Mouse (Mus musculus) C2C12 (cell line): ENCODE measurements around the gene Mlh1. TPM values are rescaled to one million over a fixed set of nuclear protein-coding genes. Genes with fewer than 3 reads are reported as not detected.

Experiments used
- H3K27me3 ChIP-seq: one replicate; pipeline ENCODE4 v1.6.1; 2011; ENCODE audit not compliant: control insufficient read depth, insufficient read depth, insufficient read length
- H3K36me3 ChIP-seq: one replicate; pipeline ENCODE4 v1.6.1; 2011; ENCODE audit not compliant: control insufficient read depth, insufficient read depth
- H3K4me3 ChIP-seq: one replicate; pipeline ENCODE4 v1.5.1; 2011; ENCODE audit warnings: mild to moderate bottlenecking, control low read depth; ENCODE audit not compliant: poor library complexity, insufficient read depth, severe bottlenecking
- H3K79me2 ChIP-seq: one replicate; pipeline ENCODE4 v1.6.1; 2011; ENCODE audit not compliant: control insufficient read depth, insufficient read depth
- H3K79me3 ChIP-seq: one replicate; pipeline ENCODE4 v1.6.1; 2011; ENCODE audit warnings: low read depth, control low read depth
- H3ac ChIP-seq: one replicate; pipeline ENCODE3; 2011; ENCODE audit warnings: low read depth; ENCODE audit not compliant: control insufficient read depth, insufficient read length
- CEBPB ChIP-seq: IDR thresholded peaks from one replicate; pipeline ENCODE4 v1.6.1; 2011; ENCODE audit warnings: low read depth, mild to moderate bottlenecking, control low read depth, moderate library complexity
- CTCF ChIP-seq: IDR thresholded peaks from one replicate; pipeline ENCODE4 v1.5.1; 2011; ENCODE audit not compliant: control insufficient read depth, insufficient read depth, insufficient read length
- FOSL1 ChIP-seq: IDR thresholded peaks from one replicate; pipeline ENCODE4 v1.8.0; 2011; ENCODE audit warnings: mild to moderate bottlenecking, low read length; ENCODE audit not compliant: poor library complexity, insufficient read depth, severe bottlenecking
- MAX ChIP-seq: IDR thresholded peaks from one replicate; pipeline ENCODE4 v1.6.1; 2011; ENCODE audit warnings: mild to moderate bottlenecking, control low read depth
- MYOD1 ChIP-seq: IDR thresholded peaks from one replicate; pipeline ENCODE4 v1.6.1; 2011; ENCODE audit warnings: low read depth; ENCODE audit not compliant: control insufficient read depth, insufficient read length
- MYOG ChIP-seq: IDR thresholded peaks from one replicate; pipeline ENCODE4 v1.6.1; 2011; ENCODE audit not compliant: control insufficient read depth, insufficient read length; ENCODE audit errors: extremely low read depth
- USF1 ChIP-seq: IDR thresholded peaks from one replicate; pipeline ENCODE4 v1.6.1; 2011; ENCODE audit warnings: low read depth, mild to moderate bottlenecking, control low read depth, moderate library complexity
- polyA plus RNA-seq: library from polyadenylated mRNA; unstranded; fragments of >200 nt; fragmentation: generic; extraction: Trizol; gene quantifications from one replicate; pipeline ENCODE4 v1.2.1, GENCODE M21; 2012; ENCODE audit warnings: missing spikeins

Gene Mlh1
- polyA plus RNA-seq, 1 experiment = 11.7 TPM

- TF ChIP-seq MYOG = no peak
- H3K27me3 ChIP-seq = no peaks in the 10 kb centered on the region
- H3ac ChIP-seq = no peak overlapping the region
- peaks cover 24% of the 10 kb centered on the region for H3K36me3 ChIP-seq
- no peaks in the 10 kb centered on the region for H3K79me3 ChIP-seq
- H3K4me3 ChIP-seq = no peak overlapping the region
- no peaks in the 10 kb centered on the region for H3K79me2 ChIP-seq
These were observed 82.9 kb downstream of the Mlh1 start for GRCm38 (mm10) chr9:111188731-111189130.

GRCm38 (mm10) chr9:111186861-111187260 lies 84.7 kb downstream of the Mlh1 start:
- TF ChIP-seq FOSL1 = no peak
- TF ChIP-seq CTCF = no peak
- no peak for TF ChIP-seq MYOG
- TF ChIP-seq MYOD1 = no peak
- TF ChIP-seq USF1 = no peak
- TF ChIP-seq CEBPB = no peak
- TF ChIP-seq MAX = no peak

GRCm38 (mm10) chr9:111184929-111185328 lies 86.7 kb downstream of the Mlh1 start:
- H3K4me3 ChIP-seq = no peak overlapping the region
- no peaks in the 10 kb centered on the region for H3K79me3 ChIP-seq
- no peak overlapping the region for H3ac ChIP-seq
- peaks cover 16% of the 10 kb centered on the region for H3K36me3 ChIP-seq
- H3K27me3 ChIP-seq = no peaks in the 10 kb centered on the region
- no peaks in the 10 kb centered on the region for H3K79me2 ChIP-seq
- TF ChIP-seq MAX = no peak
- no peak for TF ChIP-seq USF1
- TF ChIP-seq CTCF = no peak
- TF ChIP-seq CEBPB = no peak
- no peak for TF ChIP-seq FOSL1
- TF ChIP-seq MYOD1 = no peak
- no peak for TF ChIP-seq MYOG

More at GRCm38 (mm10) chr9:111186861-111187260, 84.7 kb downstream of the Mlh1 start:
- H3K4me3 ChIP-seq = no peak overlapping the region
- H3K79me2 ChIP-seq = no peaks in the 10 kb centered on the region
- H3ac ChIP-seq = no peak overlapping the region
- no peaks in the 10 kb centered on the region for H3K79me3 ChIP-seq
- no peaks in the 10 kb centered on the region for H3K27me3 ChIP-seq
- H3K36me3 ChIP-seq = peaks cover 24% of the 10 kb centered on the region

GRCm38 (mm10) chr9:111182176-111182575 lies 89.4 kb downstream of the Mlh1 start:
- no peaks in the 10 kb centered on the region for H3K27me3 ChIP-seq
- no peaks in the 10 kb centered on the region for H3K79me3 ChIP-seq
- TF ChIP-seq FOSL1 (peak; percentile 16), USF1 (no peak)
- no peaks in the 10 kb centered on the region for H3K79me2 ChIP-seq
- H3K36me3 ChIP-seq = peaks cover 3% of the 10 kb centered on the region
- no peak overlapping the region for H3ac ChIP-seq
- no peak overlapping the region for H3K4me3 ChIP-seq

- TF ChIP-seq MAX (no peak), MYOG (no peak), CTCF (no peak), FOSL1 (no peak)
- Histone ChIP-seq H3K27me3 (no peaks in the 10 kb centered on the region), H3K79me3 (no peaks in the 10 kb centered on the region), H3ac (no peak overlapping the region), H3K36me3 (peaks cover 1% of the 10 kb centered on the region), H3K4me3 (no peak overlapping the region), H3K79me2 (no peaks in the 10 kb centered on the region)
These were observed 92.6 kb downstream of the Mlh1 start for GRCm38 (mm10) chr9:111178971-111179370.

Other genes with a start within 250 kb of the Mlh1 start
- gene Ccrl2, start 214.3 kb downstream of the Mlh1 start, polyA plus RNA-seq = not detected
- gene Lrrfip2, start 154.2 kb downstream of the Mlh1 start, polyA plus RNA-seq = 29.4 TPM
- 3.0 TPM for gene Epm2aip1, start 138 bp upstream of the Mlh1 start, polyA plus RNA-seq
- gene Trank1, start 39.9 kb upstream of the Mlh1 start, polyA plus RNA-seq = not detected
- not detected for gene Dclk3, start 167.3 kb upstream of the Mlh1 start, polyA plus RNA-seq